9 mouse cellular contexts compared by ENCODE assay signal in genomic region chr12:79680698-79681072, GRCm38 (mm10).
DNase-seq lines count a peak whose midpoint lies in the region; ATAC-seq and TF ChIP-seq lines count a peak whose summit lies in the region.
"Had no signal": no experiment of that assay in that cellular context is flagged by ENCODE, and none has a peak within 500 bp of the region (broad histone marks: within the 10 kb centered on the region; RNA-seq: fewer than 3 reads in every experiment).

No protein-coding gene starts in this region.

- intact Hi-C loops in gastrocnemius, adult 2 months (cut with DNase I): no loop called here
- intact Hi-C loops in gastrocnemius, postnatal 36 days (cut with DNase I): no loop called here

- peak overlapping the region; percentile 38; the same call in 1 of the 2 replicates for H3K27ac ChIP-seq in gastrocnemius, adult 2 months
- peak overlapping the region; percentile 49 for H3K27ac ChIP-seq in lung, embryonic 15.5 days
- H3K27ac ChIP-seq in hindbrain, postnatal 0 days: peak overlapping the region; percentile 75
- peak overlapping the region; percentile 70; the same call in 1 of the 2 replicates for H3K27ac ChIP-seq in stomach, postnatal 0 days (replicated peaks)
- no peak overlapping the region for H3K27ac ChIP-seq in liver, postnatal 0 days (ENCODE audit: low read depth)

- H3K4me1 ChIP-seq in lung, embryonic 15.5 days: peaks cover 63% of the 10 kb centered on the region
- H3K4me1 ChIP-seq in hindbrain, postnatal 0 days (ENCODE audit: insufficient read depth, low read length): no peaks in the 10 kb centered on the region
- peaks cover 13% of the 10 kb centered on the region for H3K4me1 ChIP-seq in stomach, postnatal 0 days (replicated peaks; ENCODE audit: control insufficient read depth, insufficient read depth)
- H3K4me1 ChIP-seq in liver, postnatal 0 days (ENCODE audit: insufficient read depth): peaks cover 11% of the 10 kb centered on the region

- H3K4me2 ChIP-seq in lung, embryonic 15.5 days: no peak overlapping the region
- no peak overlapping the region for H3K4me2 ChIP-seq in hindbrain, postnatal 0 days (ENCODE audit: low read depth, low read length)
- no peak overlapping the region for H3K4me2 ChIP-seq in stomach, postnatal 0 days (replicated peaks; ENCODE audit: low read depth)
- no peak overlapping the region for H3K4me2 ChIP-seq in liver, postnatal 0 days (ENCODE audit: low read depth, low read length)

- no peak overlapping the region for H3K9ac ChIP-seq in lung, embryonic 15.5 days
- H3K9ac ChIP-seq in hindbrain, postnatal 0 days (replicated peaks; ENCODE audit: low read length): no peak overlapping the region
- no peak overlapping the region for H3K9ac ChIP-seq in stomach, postnatal 0 days (ENCODE audit: low read length)
- H3K9ac ChIP-seq in liver, postnatal 0 days (replicated peaks): no peak overlapping the region

- no peak for ATAC-seq in lung, embryonic 15.5 days (ENCODE audit: borderline replicate concordance, extremely low read depth, low FRiP score, low TSS enrichment)
- no peak; the same call in 1 of the 2 replicates for ATAC-seq in hindbrain, postnatal 0 days
- no peak; the same call in 1 of the 2 replicates for ATAC-seq in stomach, postnatal 0 days (ENCODE audit: low FRiP score, low TSS enrichment)
- no peak for ATAC-seq in liver, postnatal 0 days
- ATAC-seq in megakaryocyte-erythroid progenitor cell, adult 5-6 weeks (replicated peaks; ENCODE audit: low FRiP score, low TSS enrichment, poor library complexity, severe bottlenecking): no peak

- 56% methylated on average over 3 of the region's 3 CpGs for WGBS in lung, embryonic 15.5 days
- 32% methylated on average over 3 of the region's 3 CpGs for WGBS in hindbrain, postnatal 0 days
- 62% methylated on average over 3 of the region's 3 CpGs for WGBS in stomach, postnatal 0 days
- WGBS in liver, postnatal 0 days (ENCODE audit: insufficient replicate concordance): 75% methylated on average over 3 of the region's 3 CpGs

- H3K36me3 ChIP-seq in lung, embryonic 15.5 days: no peaks in the 10 kb centered on the region
- H3K36me3 ChIP-seq in hindbrain, postnatal 0 days (ENCODE audit: insufficient read depth, low read length): no peaks in the 10 kb centered on the region
- H3K36me3 ChIP-seq in stomach, postnatal 0 days (ENCODE audit: control insufficient read depth, insufficient read depth, low read length): no peaks in the 10 kb centered on the region
- no peaks in the 10 kb centered on the region for H3K36me3 ChIP-seq in liver, postnatal 0 days (replicated peaks; ENCODE audit: insufficient read depth, low read length)

- H3K4me3 ChIP-seq in gastrocnemius, adult 2 months: no peak overlapping the region
- no peak overlapping the region for H3K4me3 ChIP-seq in lung, embryonic 15.5 days
- no peak overlapping the region for H3K4me3 ChIP-seq in hindbrain, postnatal 0 days (ENCODE audit: low read length)
- H3K4me3 ChIP-seq in stomach, postnatal 0 days (ENCODE audit: low read depth, low read length): no peak overlapping the region
- H3K4me3 ChIP-seq in liver, postnatal 0 days (ENCODE audit: low read depth, low read length): no peak overlapping the region

- no peak for TF ChIP-seq CTCF in gastrocnemius, adult 2 months (IDR thresholded peaks at IDR 0.05)
- TF ChIP-seq CTCF in hindbrain, postnatal 0 days (IDR thresholded peaks at IDR 0.05; ENCODE audit: low read depth): no peak
- no peak for TF ChIP-seq CTCF in stomach, postnatal 0 days (IDR thresholded peaks at IDR 0.05; ENCODE audit: low read depth)
- TF ChIP-seq CTCF in liver, postnatal 0 days (IDR thresholded peaks at IDR 0.05; ENCODE audit: low read depth): no peak

- no peaks in the 10 kb centered on the region for H3K27me3 ChIP-seq in lung, embryonic 15.5 days
- no peaks in the 10 kb centered on the region for H3K27me3 ChIP-seq in hindbrain, postnatal 0 days (ENCODE audit: insufficient read depth, low read length)
- H3K27me3 ChIP-seq in stomach, postnatal 0 days (ENCODE audit: control insufficient read depth, insufficient read depth, low read length): no peaks in the 10 kb centered on the region
- H3K27me3 ChIP-seq in liver, postnatal 0 days (ENCODE audit: insufficient read depth, low read length): no peaks in the 10 kb centered on the region

- DNase-seq in gastrocnemius, adult 2 months: no peak
- no peak for DNase-seq in gastrocnemius, postnatal 36 days
- DNase-seq in lung, postnatal 10 days: no peak
- no peak for DNase-seq in hindbrain, postnatal 0 days (ENCODE audit: low spot score)
- DNase-seq in stomach, postnatal 0 days (ENCODE audit: low spot score): no peak
- DNase-seq in liver, postnatal 0 days: no peak
- DNase-seq: adrenal gland, postnatal 36 days had no signal

- no peaks in the 10 kb centered on the region for H3K9me3 ChIP-seq in lung, embryonic 15.5 days
- no peaks in the 10 kb centered on the region for H3K9me3 ChIP-seq in hindbrain, postnatal 0 days (ENCODE audit: low read length)
- no peaks in the 10 kb centered on the region for H3K9me3 ChIP-seq in stomach, postnatal 0 days (ENCODE audit: control insufficient read depth, low read length)
- no peaks in the 10 kb centered on the region for H3K9me3 ChIP-seq in liver, postnatal 0 days (ENCODE audit: low read length)

- no peak for TF ChIP-seq EP300 in stomach, postnatal 0 days (optimal IDR thresholded peaks at IDR 0.05)
- TF ChIP-seq EP300 in liver, postnatal 0 days (IDR thresholded peaks at IDR 0.05; ENCODE audit: low read depth): no peak
